Mouse (Mus musculus) kidney, embryonic 15.5 days (tissue): ENCODE measurements at regions not wholly inside any gene's neighbourhood (a gene's known extent, or its start where the extent isn't known, plus 50 kb on each side); places are given as distances from the start of the nearest gene placed in this dataset.

ENCODE experiments used
- ATAC-seq: fragments of 200-750 bp; cut with Nextera tagmentation; replicated peaks from 2 replicates; pipeline ENCODE4 v1.8.0; 2017; ENCODE audit warnings: moderate TSS enrichment; ENCODE audit not compliant: low FRiP score
- H3K27ac ChIP-seq: fragments of 300-500 bp; sonication (generic); 2 replicates; pipeline ENCODE4 v1.5.1; 2015; ENCODE audit warnings: mild to moderate bottlenecking, inconsistent platforms
- H3K27me3 ChIP-seq: fragments of 300-500 bp; sonication (generic); 2 replicates; pipeline ENCODE4 v1.6.1; 2015; ENCODE audit warnings: inconsistent platforms
- H3K36me3 ChIP-seq: fragments of 300-500 bp; sonication (generic); 2 replicates; pipeline ENCODE4 v1.6.1; 2015; ENCODE audit warnings: inconsistent platforms
- H3K4me1 ChIP-seq: fragments of 300-500 bp; sonication (generic); 2 replicates; pipeline ENCODE4 v1.6.1; 2015; ENCODE audit warnings: inconsistent platforms
- H3K4me2 ChIP-seq: fragments of 300-500 bp; sonication (generic); 2 replicates; pipeline ENCODE4 v1.6.1; 2015; ENCODE audit warnings: moderate library complexity, mild to moderate bottlenecking, inconsistent platforms
- H3K4me3 ChIP-seq: fragments of 300-500 bp; sonication (generic); replicated peaks from 2 replicates; pipeline ENCODE4 v1.5.1; 2015; ENCODE audit warnings: mild to moderate bottlenecking, inconsistent platforms
- H3K9ac ChIP-seq: fragments of 300-500 bp; sonication (generic); 2 replicates; pipeline ENCODE4 v1.6.1; 2015; ENCODE audit warnings: mild to moderate bottlenecking, inconsistent platforms
- H3K9me3 ChIP-seq: fragments of 300-500 bp; sonication (generic); replicated peaks from 2 replicates; pipeline ENCODE4 v1.6.1; 2016; ENCODE audit warnings: inconsistent platforms
- WGBS: fragments of 180-500 bp; shearing (Covaris S2); methylation state at CpG from one replicate; pipeline ENCODE4 v1.1.7; 2015; ENCODE audit warnings: mixed read lengths; 5-methylcytosine and 5-hydroxymethylcytosine counted together

GRCm38 (mm10) chr5:129297657-129298349, 201.3 kb downstream of the Adgrd1 start:
- 0 out of 2 replicates have a peak overlapping the region, but pooled peaks have one; percentile 15 for H3K27ac ChIP-seq
- no peak overlapping the region for H3K4me2 ChIP-seq
- no peak overlapping the region for H3K4me3 ChIP-seq
- WGBS: 27% methylated on average over 11 of the region's 11 CpGs
- peaks cover 32% of the 10 kb centered on the region for H3K4me1 ChIP-seq
- H3K27me3 ChIP-seq: no peaks in the 10 kb centered on the region
- H3K36me3 ChIP-seq: no peaks in the 10 kb centered on the region
- no peak for ATAC-seq
- no peaks in the 10 kb centered on the region for H3K9me3 ChIP-seq
- H3K9ac ChIP-seq: no peak overlapping the region

- H3K9me3 ChIP-seq: no peaks in the 10 kb centered on the region
- H3K36me3 ChIP-seq: no peaks in the 10 kb centered on the region
- no peak overlapping the region for H3K4me2 ChIP-seq
- no peak overlapping the region for H3K4me3 ChIP-seq
- peaks cover 34% of the 10 kb centered on the region for H3K4me1 ChIP-seq
- no peak overlapping the region for H3K9ac ChIP-seq
- WGBS: 13% methylated on average over 11 of the region's 11 CpGs
- peak; percentile 33; the same call in 1 of the 2 replicates for ATAC-seq
- no peak overlapping the region for H3K27ac ChIP-seq
- H3K27me3 ChIP-seq: no peaks in the 10 kb centered on the region
Measured at GRCm38 (mm10) chr5:129298646-129299455, 202.2 kb upstream of the Sfswap start.

- H3K4me2 ChIP-seq: no peak overlapping the region
- no peak overlapping the region for H3K4me3 ChIP-seq
- no peaks in the 10 kb centered on the region for H3K27me3 ChIP-seq
- H3K4me1 ChIP-seq: peaks cover 34% of the 10 kb centered on the region
- no peak overlapping the region for H3K27ac ChIP-seq
- H3K36me3 ChIP-seq: no peaks in the 10 kb centered on the region
- H3K9me3 ChIP-seq: no peaks in the 10 kb centered on the region
- 21% methylated on average over 2 of the region's 2 CpGs for WGBS
- H3K9ac ChIP-seq: no peak overlapping the region
- ATAC-seq: peak; percentile 45; the same call in 1 of the 2 replicates
Measured at GRCm38 (mm10) chr5:129299456-129299765, 201.6 kb upstream of the Sfswap start.

DNA sequence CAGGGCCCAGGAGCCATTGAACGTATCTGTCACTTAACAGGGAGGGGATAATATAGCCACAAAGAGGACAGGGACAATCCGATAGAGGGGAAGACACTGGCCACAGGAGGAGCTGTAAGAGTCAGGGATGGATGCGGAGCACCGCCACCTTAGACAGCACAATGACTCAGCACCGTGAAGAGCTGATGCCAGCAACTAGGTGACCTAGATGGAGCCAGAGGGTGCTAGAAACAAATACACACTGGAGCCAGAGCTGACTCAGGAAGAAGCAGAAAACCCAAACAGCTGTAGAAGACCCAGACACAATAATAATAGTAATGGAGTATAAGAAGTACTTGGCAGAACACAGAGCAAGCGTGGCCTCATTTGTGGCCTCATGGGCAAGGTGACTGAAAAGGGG, 200.6 kb upstream of the Sfswap start:
- 88% methylated on average over 6 of the region's 6 CpGs for WGBS
- ATAC-seq: no peak
- H3K4me3 ChIP-seq: no peak overlapping the region

GRCm38 (mm10) chr5:129315626-129316025, 185.4 kb upstream of the Sfswap start:
- WGBS: 64% methylated on average over 9 of the region's 9 CpGs
- Histone ChIP-seq H3K36me3 (no peaks in the 10 kb centered on the region), H3K9ac (no peak overlapping the region), H3K4me2 (no peak overlapping the region), H3K27me3 (no peaks in the 10 kb centered on the region), H3K27ac (no peak overlapping the region), H3K9me3 (no peaks in the 10 kb centered on the region), H3K4me3 (no peak overlapping the region), H3K4me1 (no peaks in the 10 kb centered on the region)
- ATAC-seq: no peak

More for the DNA sequence above, 200.6 kb upstream of the Sfswap start:
- H3K27ac ChIP-seq: no peak overlapping the region
- no peaks in the 10 kb centered on the region for H3K27me3 ChIP-seq
- H3K36me3 ChIP-seq: no peaks in the 10 kb centered on the region
- H3K4me2 ChIP-seq: no peak overlapping the region
- H3K4me1 ChIP-seq: peaks cover 27% of the 10 kb centered on the region
- no peaks in the 10 kb centered on the region for H3K9me3 ChIP-seq
- no peak overlapping the region for H3K9ac ChIP-seq

DNA sequence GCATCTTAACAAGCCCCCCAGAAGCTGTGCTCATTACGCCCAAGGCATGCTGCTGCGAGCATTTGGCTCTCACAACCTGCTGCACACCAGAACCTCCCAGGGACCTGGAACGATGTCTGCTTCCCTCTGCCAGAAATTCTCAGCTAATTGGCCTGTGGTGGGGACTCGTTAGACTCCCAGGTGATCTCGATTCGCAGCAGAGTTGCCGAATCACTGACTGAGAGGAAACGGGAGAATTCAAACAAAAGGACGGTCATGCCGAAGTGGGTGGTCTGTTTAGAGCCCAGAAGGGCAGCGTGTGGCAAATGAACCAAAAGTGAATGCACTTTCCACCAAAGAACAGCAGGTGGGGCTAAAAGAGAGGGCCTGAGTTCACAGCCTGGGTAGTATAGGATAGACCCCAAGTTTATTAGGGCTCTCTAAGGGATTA, 169.9 kb upstream of the Sfswap start:
- Histone ChIP-seq H3K4me2 (no peak overlapping the region), H3K4me3 (no peak overlapping the region), H3K9ac (no peak overlapping the region), H3K4me1 (no peaks in the 10 kb centered on the region), H3K27me3 (no peaks in the 10 kb centered on the region), H3K27ac (no peak overlapping the region), H3K36me3 (no peaks in the 10 kb centered on the region), H3K9me3 (no peaks in the 10 kb centered on the region)
- WGBS: 10% methylated on average over 11 of the region's 11 CpGs
- no peak for ATAC-seq

- H3K27ac ChIP-seq: no peak overlapping the region
- H3K4me2 ChIP-seq: no peak overlapping the region
- ATAC-seq: no peak
- H3K4me1 ChIP-seq: no peaks in the 10 kb centered on the region
- H3K9me3 ChIP-seq: no peaks in the 10 kb centered on the region
- H3K9ac ChIP-seq: no peak overlapping the region
- H3K27me3 ChIP-seq: no peaks in the 10 kb centered on the region
- 89% methylated on average over 3 of the region's 3 CpGs for WGBS
- H3K4me3 ChIP-seq: no peak overlapping the region
- H3K36me3 ChIP-seq: no peaks in the 10 kb centered on the region
Measured at GRCm38 (mm10) chr5:129332014-129332413, 169.0 kb upstream of the Sfswap start.

DNA sequence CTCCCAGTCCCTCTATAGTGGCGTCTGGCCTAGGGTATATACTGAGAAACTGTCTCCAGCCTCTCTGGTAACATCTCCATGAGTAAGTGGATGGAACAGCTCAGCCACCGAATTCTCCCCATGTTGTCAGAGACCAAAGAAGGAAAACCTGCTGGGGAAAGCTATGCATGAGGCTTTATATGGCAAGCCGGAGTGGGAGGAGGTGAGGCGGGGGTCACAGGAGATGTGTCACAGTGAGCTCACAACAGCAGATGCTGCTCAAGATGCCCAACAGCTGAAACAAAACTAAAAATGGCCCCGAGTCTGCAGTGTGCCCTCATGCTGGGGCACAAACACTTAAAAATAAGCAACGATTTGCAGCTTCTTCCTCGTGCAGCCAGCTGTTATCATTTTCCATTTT, 162.5 kb upstream of the Sfswap start:
- H3K4me2 ChIP-seq: no peak overlapping the region
- H3K4me1 ChIP-seq: no peaks in the 10 kb centered on the region
- H3K4me3 ChIP-seq: no peak overlapping the region
- WGBS: 55% methylated on average over 7 of the region's 7 CpGs
- no peak for ATAC-seq
- H3K9ac ChIP-seq: no peak overlapping the region
- no peak overlapping the region for H3K27ac ChIP-seq
- no peaks in the 10 kb centered on the region for H3K36me3 ChIP-seq
- no peaks in the 10 kb centered on the region for H3K9me3 ChIP-seq
- no peaks in the 10 kb centered on the region for H3K27me3 ChIP-seq

DNA sequence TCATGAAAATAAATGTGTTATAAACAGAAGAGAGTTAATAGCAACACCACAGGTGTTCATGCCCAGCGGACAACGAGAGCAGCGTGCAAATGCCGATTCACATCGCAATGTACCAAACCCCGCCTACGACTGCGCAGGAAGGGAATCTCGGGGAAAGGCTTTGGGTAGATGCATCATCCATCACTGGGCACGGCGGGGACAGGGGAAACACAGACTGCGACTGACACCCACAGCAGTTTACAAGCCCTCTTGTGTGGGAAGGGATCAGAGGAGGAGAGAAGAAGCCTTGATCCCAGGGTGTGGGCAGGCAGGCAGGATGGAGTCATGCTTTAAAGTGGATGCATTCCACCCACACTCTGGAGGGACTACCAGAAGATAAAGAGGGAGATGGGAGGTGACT, 157.0 kb upstream of the Sfswap start:
- no peak for ATAC-seq

GRCm38 (mm10) chr5:129350024-129350423, 151.0 kb upstream of the Sfswap start:
- no peaks in the 10 kb centered on the region; the same call in 1 of the 2 replicates for H3K9me3 ChIP-seq
- no peak overlapping the region for H3K27ac ChIP-seq
- 42% methylated on average over 12 of the region's 12 CpGs for WGBS
- no peaks in the 10 kb centered on the region for H3K27me3 ChIP-seq
- peaks cover 8% of the 10 kb centered on the region; the same call in 1 of the 2 replicates for H3K4me1 ChIP-seq
- no peak overlapping the region for H3K9ac ChIP-seq
- no peak overlapping the region for H3K4me2 ChIP-seq
- no peak overlapping the region for H3K4me3 ChIP-seq
- H3K36me3 ChIP-seq: no peaks in the 10 kb centered on the region
- ATAC-seq: no peak

More for the DNA sequence above, 157.0 kb upstream of the Sfswap start:
- H3K4me1 ChIP-seq: no peaks in the 10 kb centered on the region
- no peak overlapping the region for H3K9ac ChIP-seq
- no peaks in the 10 kb centered on the region for H3K27me3 ChIP-seq
- no peak overlapping the region for H3K4me2 ChIP-seq
- no peaks in the 10 kb centered on the region for H3K9me3 ChIP-seq
- WGBS: 62% methylated on average over 12 of the region's 12 CpGs
- no peak overlapping the region for H3K4me3 ChIP-seq
- H3K36me3 ChIP-seq: no peaks in the 10 kb centered on the region
- H3K27ac ChIP-seq: no peak overlapping the region

DNA sequence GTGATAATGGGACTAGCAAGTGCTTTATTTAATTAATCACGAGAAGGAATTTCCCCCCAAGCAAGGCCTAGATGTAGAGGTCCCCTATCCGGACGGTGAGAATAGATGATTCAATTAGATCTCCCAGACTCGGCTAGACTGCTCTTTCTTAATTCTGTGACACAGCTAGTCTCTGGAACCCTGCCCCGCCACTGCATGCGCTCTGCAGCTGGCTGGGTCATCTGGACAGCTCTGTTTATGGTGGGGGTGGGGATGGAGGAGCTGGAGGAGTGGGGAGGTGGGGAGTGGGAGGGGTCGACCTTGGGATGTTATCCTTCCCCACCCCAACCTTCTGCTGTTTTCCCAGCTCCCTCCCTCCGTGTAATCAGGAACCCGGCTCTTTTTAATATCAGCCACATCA, 147.5 kb upstream of the Sfswap start:
- 13% methylated on average over 9 of the region's 9 CpGs for WGBS
- no peaks in the 10 kb centered on the region for H3K36me3 ChIP-seq
- ATAC-seq: 0 out of 2 replicates have a peak, but pooled peaks have one; percentile 15

DNA sequence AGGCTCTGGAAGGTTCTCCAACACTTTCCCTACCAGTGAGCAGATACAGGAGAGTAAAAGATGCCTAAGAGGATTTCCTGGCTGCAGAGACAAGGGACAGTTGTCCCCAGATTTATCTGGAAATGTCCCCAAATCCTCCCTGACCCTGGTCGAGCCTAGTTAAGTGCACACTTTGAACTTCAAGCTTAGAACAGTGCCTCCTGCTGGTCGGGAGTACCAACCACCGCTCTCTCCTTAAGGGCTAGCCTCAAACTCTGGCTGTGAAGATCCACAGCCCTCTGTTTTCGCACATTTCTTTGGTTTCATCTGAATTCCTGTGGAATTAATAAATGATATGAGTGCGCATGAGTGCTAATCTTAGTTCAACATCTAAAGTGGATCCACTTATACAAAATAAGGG, 146.1 kb upstream of the Sfswap start:
- no peak for ATAC-seq
- H3K36me3 ChIP-seq: no peaks in the 10 kb centered on the region
- H3K4me1 ChIP-seq: peaks cover 8% of the 10 kb centered on the region; the same call in 1 of the 2 replicates
- WGBS: 83% methylated on average over 5 of the region's 5 CpGs
- no peak overlapping the region for H3K27ac ChIP-seq
- H3K9me3 ChIP-seq: no peaks in the 10 kb centered on the region; the same call in 1 of the 2 replicates
- H3K4me2 ChIP-seq: no peak overlapping the region
- H3K9ac ChIP-seq: no peak overlapping the region
- H3K4me3 ChIP-seq: no peak overlapping the region
- H3K27me3 ChIP-seq: peaks cover 2% of the 10 kb centered on the region; the same call in 1 of the 2 replicates

More for the DNA sequence above, 147.5 kb upstream of the Sfswap start:
- H3K9ac ChIP-seq: no peak overlapping the region
- no peak overlapping the region for H3K4me2 ChIP-seq
- no peaks in the 10 kb centered on the region; the same call in 1 of the 2 replicates for H3K9me3 ChIP-seq
- H3K27me3 ChIP-seq: peaks cover 2% of the 10 kb centered on the region; the same call in 1 of the 2 replicates
- no peak overlapping the region for H3K27ac ChIP-seq
- H3K4me1 ChIP-seq: peaks cover 8% of the 10 kb centered on the region; the same call in 1 of the 2 replicates
- H3K4me3 ChIP-seq: no peak overlapping the region
